Mouse (Mus musculus): ENCODE measurements around the gene Tgm3.

Tgm3 gene

GRCm38 (mm10) chr2:130070396-130070795, 58.2 kb downstream of the Tgm3 start:
- DNase-seq (ENCODE audit: low spot score) = no peak
